32 mouse cellular contexts compared by ENCODE assay signal in genomic region chr11:60952362-60952761, GRCm38 (mm10).
"Had no signal": no experiment of that assay in that cellular context is flagged by ENCODE, and none has a peak within 500 bp of the region (broad histone marks: within the 10 kb centered on the region; RNA-seq: fewer than 3 reads in every experiment).

No protein-coding gene starts in this region.

- H3K9me3 ChIP-seq: limb, embryonic 10.5 days; limb, embryonic 12.5 days; limb, embryonic 13.5 days; limb, embryonic 15.5 days; liver, embryonic 12.5 days; liver, embryonic 13.5 days; liver, embryonic 15.5 days; lung, embryonic 15.5 days; megakaryocyte, embryonic 14.5 days; midbrain, embryonic 10.5 days; midbrain, embryonic 12.5 days; midbrain, embryonic 13.5 days; midbrain, embryonic 15.5 days; neural tube, embryonic 12.5 days; neural tube, embryonic 13.5 days had no signal

- ATAC-seq: liver, embryonic 12.5 days; liver, postnatal 0 days; lung, postnatal 0 days; midbrain, embryonic 13.5 days; midbrain, embryonic 15.5 days; midbrain, embryonic 16.5 days had no signal

- H3K27me3 ChIP-seq: limb, embryonic 12.5 days; limb, embryonic 13.5 days; limb, embryonic 15.5 days; liver, embryonic 13.5 days; liver, embryonic 15.5 days; lung, embryonic 15.5 days; midbrain, embryonic 12.5 days; midbrain, embryonic 13.5 days; midbrain, embryonic 15.5 days; neural tube, embryonic 12.5 days; neural tube, embryonic 13.5 days had no signal

- H3K4me3 ChIP-seq: limb, embryonic 10.5 days; limb, embryonic 12.5 days; limb, embryonic 13.5 days; limb, embryonic 15.5 days; liver, embryonic 12.5 days; liver, embryonic 13.5 days; liver, embryonic 15.5 days; lung, embryonic 15.5 days; megakaryocyte, embryonic 14.5 days; midbrain, embryonic 10.5 days; midbrain, embryonic 12.5 days; midbrain, embryonic 13.5 days; midbrain, embryonic 15.5 days; myocyte; neural tube, embryonic 12.5 days; neural tube, embryonic 13.5 days had no signal

- DNase-seq: left cerebral cortex, postnatal 4 days; liver; liver, embryonic 13.5 days; liver, postnatal 0 days; lung, adult 18-20 months; lung, adult 2 months; lung, embryonic 14.5 days; lung, postnatal 10 days; lung, postnatal 14 days; lung, postnatal 36 days; midbrain, embryonic 14.5 days had no signal

- H3K27ac ChIP-seq: limb, embryonic 10.5 days; limb, embryonic 12.5 days; limb, embryonic 13.5 days; limb, embryonic 15.5 days; liver, embryonic 14.5 days; liver, embryonic 15.5 days; lung, embryonic 15.5 days; macrophage; midbrain, embryonic 10.5 days; midbrain, embryonic 12.5 days; midbrain, embryonic 13.5 days; midbrain, embryonic 15.5 days; neural tube, embryonic 12.5 days; neural tube, embryonic 13.5 days had no signal

- H3K4me2 ChIP-seq: limb, embryonic 12.5 days; limb, embryonic 13.5 days; limb, embryonic 15.5 days; liver, embryonic 11.5 days; liver, embryonic 12.5 days; liver, embryonic 13.5 days; liver, embryonic 15.5 days; lung, embryonic 14.5 days; lung, embryonic 15.5 days; midbrain, embryonic 11.5 days; midbrain, embryonic 12.5 days; midbrain, embryonic 13.5 days; midbrain, embryonic 15.5 days; neural tube, embryonic 12.5 days; neural tube, embryonic 13.5 days had no signal

- H3K4me1 ChIP-seq: midbrain, embryonic 10.5 days had no signal

- H3K9ac ChIP-seq: limb, embryonic 12.5 days; limb, embryonic 13.5 days; limb, embryonic 15.5 days; liver, embryonic 12.5 days; liver, embryonic 13.5 days; liver, embryonic 14.5 days; liver, embryonic 15.5 days; liver, postnatal 0 days; lung, embryonic 14.5 days; lung, embryonic 15.5 days; midbrain, embryonic 12.5 days; midbrain, embryonic 13.5 days; midbrain, embryonic 15.5 days; neural tube, embryonic 12.5 days; neural tube, embryonic 13.5 days had no signal
